Mouse (Mus musculus) kidney, adult 2 months (tissue): ENCODE data around the gene Kmt2c.

Experiments used
- CTCF ChIP-seq: fragments of 200-500 bp; conservative IDR thresholded peaks from 2 replicates; pipeline ENCODE4 v1.5.1; 2011; ENCODE audit warnings: low read depth, mild to moderate bottlenecking, control low read depth, low read length, moderate library complexity, mixed read lengths; ENCODE audit not compliant: insufficient read depth, insufficient read length
- POLR2A ChIP-seq: fragments of 200-500 bp; IDR thresholded peaks from one replicate; pipeline ENCODE4 v1.6.1; 2011; ENCODE audit warnings: low read depth, low read length, control low read depth

DNA sequence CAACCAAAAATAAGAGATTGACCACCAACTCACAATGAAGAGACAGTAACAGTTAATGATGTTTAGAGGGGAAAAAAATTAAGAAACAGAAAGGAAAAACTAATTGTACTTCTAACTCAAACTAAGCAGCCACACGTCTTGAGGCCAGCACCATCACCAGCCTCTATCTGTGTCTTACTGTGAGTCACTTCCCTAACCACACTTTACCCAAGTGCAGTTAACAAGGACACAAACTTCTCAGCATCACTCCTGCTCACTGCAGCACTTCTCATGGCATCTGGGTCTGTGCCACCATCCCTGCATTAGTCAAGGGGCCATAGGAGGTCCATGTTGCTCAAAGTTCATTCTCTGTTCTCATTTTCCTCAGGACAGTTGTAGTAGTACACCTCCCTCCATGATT is 131.5 kb downstream of the Kmt2c start:
- no peak for TF ChIP-seq CTCF
- no peak for TF ChIP-seq POLR2A
